Mouse (Mus musculus) midbrain, embryonic 14.5 days (tissue): ENCODE measurements at regions not wholly inside any gene's neighbourhood (a gene's known extent, or its start where the extent isn't known, plus 50 kb on each side); places are given as distances from the start of the nearest gene placed in this dataset.

Source experiments
- ATAC-seq: fragments of 200-750 bp; cut with Nextera tagmentation; 2 replicates; pipeline ENCODE4 v1.8.0; 2017; ENCODE audit warnings: moderate number of reproducible peaks, moderate library complexity; ENCODE audit not compliant: low FRiP score, low TSS enrichment
- DNase-seq: peaks from one replicate; pipeline ENCODE4 v3.0.0-alpha.2; 2015
- H3K27ac ChIP-seq: fragments of 300-500 bp; sonication (generic); replicated peaks from 2 replicates; pipeline ENCODE4 v1.5.1; 2014; ENCODE audit warnings: mild to moderate bottlenecking, low read depth, low read length, moderate library complexity
- H3K27me3 ChIP-seq: fragments of 300-500 bp; sonication (generic); 2 replicates; pipeline ENCODE4 v1.6.1; 2014; ENCODE audit warnings: low read length, control low read depth, mixed read lengths; ENCODE audit not compliant: control insufficient read depth, insufficient read depth
- H3K36me3 ChIP-seq: fragments of 300-500 bp; sonication (generic); 2 replicates; pipeline ENCODE4 v1.6.1; 2014; ENCODE audit warnings: low read length, control low read depth; ENCODE audit not compliant: control insufficient read depth, insufficient read depth
- H3K4me1 ChIP-seq: fragments of 300-500 bp; sonication (generic); 2 replicates; pipeline ENCODE4 v1.6.1; 2014; ENCODE audit warnings: mild to moderate bottlenecking, antibody characterized with exemption, low read length, control low read depth; ENCODE audit not compliant: control insufficient read depth, insufficient read depth
- H3K4me2 ChIP-seq: fragments of 300-500 bp; sonication (generic); 2 replicates; pipeline ENCODE4 v1.6.1; 2014; ENCODE audit warnings: mild to moderate bottlenecking, low read length, moderate library complexity
- H3K4me3 ChIP-seq: fragments of 300-500 bp; sonication (generic); replicated peaks from 2 replicates; pipeline ENCODE4 v1.5.1; 2014; ENCODE audit warnings: low read depth, low read length
- H3K9ac ChIP-seq: fragments of 300-500 bp; sonication (generic); replicated peaks from 2 replicates; pipeline ENCODE4 v1.6.1; 2014; ENCODE audit warnings: mild to moderate bottlenecking, low read length, moderate library complexity
- H3K9me3 ChIP-seq: fragments of 300-500 bp; sonication (generic); 2 replicates; pipeline ENCODE4 v1.6.1; 2016; ENCODE audit warnings: low read length, control low read depth, mixed read lengths; ENCODE audit not compliant: control insufficient read depth
- WGBS: fragments of 180-500 bp; shearing (Covaris S2); extraction: QIAGEN DNeasy Blood & Tissue Kit; methylation state at CpG from one replicate; pipeline ENCODE4 v1.1.7; 2014; 5-methylcytosine and 5-hydroxymethylcytosine counted together

- Histone ChIP-seq H3K36me3 (no peaks in the 10 kb centered on the region), H3K9ac (no peak overlapping the region), H3K4me2 (no peak overlapping the region), H3K27ac (no peak overlapping the region), H3K4me1 (no peaks in the 10 kb centered on the region), H3K9me3 (no peaks in the 10 kb centered on the region), H3K27me3 (no peaks in the 10 kb centered on the region), H3K4me3 (no peak overlapping the region)
- ATAC-seq: no peak
- WGBS: 60% methylated on average over 2 of the region's 2 CpGs
- DNase-seq: no peak
Observed at GRCm38 (mm10) chr9:63843431-63843830, 85.6 kb upstream of the Smad3 start.

DNA sequence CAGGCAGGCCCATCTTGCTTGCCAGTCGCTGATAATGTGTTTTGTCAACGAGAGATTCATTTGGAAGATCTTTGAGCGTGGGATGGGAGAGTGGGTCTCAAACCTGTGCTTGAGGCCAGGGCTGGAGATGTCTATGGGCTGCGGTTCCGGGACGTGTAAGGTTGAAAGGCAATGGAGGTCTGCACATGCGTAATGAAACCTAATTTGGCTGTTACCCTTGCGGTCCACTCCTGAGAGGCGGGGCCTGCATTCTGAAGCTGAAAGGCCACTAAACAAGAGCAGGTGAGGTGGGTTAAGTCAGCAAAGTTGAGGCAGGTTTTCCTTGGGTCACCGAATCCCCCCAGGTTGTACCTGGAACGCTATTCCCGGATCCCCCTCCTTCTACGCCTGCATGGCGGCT is 83.3 kb upstream of the Smad3 start:
- Histone ChIP-seq H3K36me3 (no peaks in the 10 kb centered on the region), H3K27me3 (no peaks in the 10 kb centered on the region), H3K9me3 (no peaks in the 10 kb centered on the region), H3K4me1 (no peaks in the 10 kb centered on the region), H3K4me2 (no peak overlapping the region), H3K4me3 (no peak overlapping the region), H3K27ac (no peak overlapping the region), H3K9ac (no peak overlapping the region)
- 94% methylated on average over 14 of the region's 14 CpGs for WGBS
- ATAC-seq (no peak), DNase-seq (no peak)

GRCm38 (mm10) chr9:63838996-63839772 is 81.4 kb upstream of the Smad3 start:
- no peaks in the 10 kb centered on the region for H3K4me1 ChIP-seq
- 89% methylated on average over 14 of the region's 14 CpGs for WGBS

DNA sequence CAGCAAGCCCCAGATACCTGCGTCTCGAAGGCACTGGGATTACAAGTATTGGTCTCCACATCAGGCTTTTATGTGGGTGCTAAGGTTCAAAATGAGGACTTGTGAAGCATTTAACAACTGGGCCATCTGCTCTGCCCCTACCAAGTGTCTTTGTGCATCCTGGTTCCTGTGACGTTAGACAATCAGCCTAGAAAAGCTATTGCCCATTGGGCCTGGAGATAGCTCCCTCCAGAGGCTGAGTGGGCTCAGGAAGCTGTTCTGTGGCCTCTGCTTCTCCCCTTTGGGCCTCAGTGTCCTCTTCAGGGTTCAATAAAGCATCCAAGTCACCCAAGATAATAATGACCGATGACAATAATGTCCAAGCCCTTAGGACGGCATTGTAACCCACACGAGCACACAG is 79.8 kb upstream of the Smad3 start:
- 74% methylated on average over 6 of the region's 6 CpGs for WGBS
- H3K9ac ChIP-seq: no peak overlapping the region
- no peaks in the 10 kb centered on the region for H3K27me3 ChIP-seq
- H3K4me3 ChIP-seq: no peak overlapping the region
- no peaks in the 10 kb centered on the region for H3K4me1 ChIP-seq
- no peaks in the 10 kb centered on the region for H3K9me3 ChIP-seq
- ATAC-seq (no peak), DNase-seq (no peak)
- H3K36me3 ChIP-seq: no peaks in the 10 kb centered on the region
- no peak overlapping the region for H3K4me2 ChIP-seq
- no peak overlapping the region for H3K27ac ChIP-seq

More at GRCm38 (mm10) chr9:63838996-63839772, 81.4 kb upstream of the Smad3 start:
- no peak for ATAC-seq
- no peak overlapping the region for H3K4me2 ChIP-seq
- no peak for DNase-seq
- no peak overlapping the region for H3K4me3 ChIP-seq
- H3K27ac ChIP-seq: no peak overlapping the region
- H3K9me3 ChIP-seq: no peaks in the 10 kb centered on the region
- H3K9ac ChIP-seq: no peak overlapping the region
- H3K27me3 ChIP-seq: no peaks in the 10 kb centered on the region
- H3K36me3 ChIP-seq: no peaks in the 10 kb centered on the region

GRCm38 (mm10) chr9:63836565-63837284 is 78.9 kb upstream of the Smad3 start:
- no peaks in the 10 kb centered on the region for H3K27me3 ChIP-seq
- no peaks in the 10 kb centered on the region for H3K4me1 ChIP-seq
- DNase-seq (no peak), ATAC-seq (no peak)
- WGBS: 73% methylated on average over 5 of the region's 5 CpGs
- H3K4me3 ChIP-seq: no peak overlapping the region
- no peak overlapping the region for H3K27ac ChIP-seq
- no peaks in the 10 kb centered on the region for H3K36me3 ChIP-seq
- H3K9ac ChIP-seq: no peak overlapping the region
- H3K9me3 ChIP-seq: no peaks in the 10 kb centered on the region
- H3K4me2 ChIP-seq: no peak overlapping the region

DNA sequence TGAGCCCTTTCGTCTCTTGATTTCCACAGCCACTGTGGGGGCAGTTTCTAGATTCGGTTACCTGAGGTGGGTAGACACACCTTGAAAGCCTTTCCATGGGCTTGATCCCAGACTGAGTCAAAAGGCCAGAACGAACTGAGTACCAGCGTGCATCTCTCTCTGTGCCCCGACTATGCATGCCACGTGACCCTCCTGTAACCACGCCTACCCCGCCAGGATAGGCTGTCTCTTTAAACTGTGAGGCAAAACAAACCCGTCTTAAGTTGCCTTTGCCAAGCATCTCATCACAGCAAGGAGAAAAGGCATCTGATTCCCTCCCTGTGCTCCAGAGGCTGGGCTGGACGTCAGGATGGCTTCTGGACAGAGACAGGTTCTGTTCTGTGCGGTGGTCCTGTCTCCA is 78.2 kb upstream of the Smad3 start:
- Histone ChIP-seq H3K27ac (no peak overlapping the region), H3K9ac (no peak overlapping the region), H3K36me3 (no peaks in the 10 kb centered on the region), H3K9me3 (no peaks in the 10 kb centered on the region), H3K27me3 (no peaks in the 10 kb centered on the region), H3K4me2 (no peak overlapping the region), H3K4me3 (no peak overlapping the region), H3K4me1 (no peaks in the 10 kb centered on the region)
- WGBS: 50% methylated on average over 11 of the region's 11 CpGs
- no peak for DNase-seq
- no peak for ATAC-seq

DNA sequence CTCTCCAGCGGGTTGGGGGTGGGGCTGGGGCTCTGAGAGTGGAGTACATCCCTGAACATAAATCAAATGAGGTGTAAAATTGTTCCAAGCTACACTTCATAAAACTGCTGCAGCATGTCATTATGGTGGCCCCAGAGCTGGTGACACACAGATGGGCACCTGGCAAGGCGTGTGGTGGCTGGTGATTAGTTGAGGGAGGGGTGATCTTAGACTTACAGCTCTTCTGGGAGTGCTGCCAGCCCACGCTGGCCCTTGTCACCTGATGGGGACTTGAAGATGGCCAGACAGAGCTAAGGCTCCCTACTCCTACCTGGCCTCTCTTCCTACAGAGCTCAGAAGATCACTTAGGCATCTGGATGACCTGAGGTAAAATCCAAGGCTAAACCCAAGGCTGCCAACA is 76.6 kb upstream of the Smad3 start:
- Histone ChIP-seq H3K4me2 (no peak overlapping the region), H3K9ac (no peak overlapping the region), H3K9me3 (no peaks in the 10 kb centered on the region), H3K36me3 (no peaks in the 10 kb centered on the region), H3K4me1 (no peaks in the 10 kb centered on the region), H3K27me3 (no peaks in the 10 kb centered on the region), H3K27ac (no peak overlapping the region), H3K4me3 (no peak overlapping the region)
- 88% methylated on average over 3 of the region's 3 CpGs for WGBS
- DNase-seq (no peak), ATAC-seq (no peak)

GRCm38 (mm10) chr9:63818163-63818562 is 60.4 kb upstream of the Smad3 start:
- Histone ChIP-seq H3K27me3 (no peaks in the 10 kb centered on the region), H3K4me3 (no peak overlapping the region), H3K4me1 (no peaks in the 10 kb centered on the region), H3K36me3 (no peaks in the 10 kb centered on the region), H3K4me2 (no peak overlapping the region), H3K9ac (no peak overlapping the region), H3K9me3 (no peaks in the 10 kb centered on the region), H3K27ac (no peak overlapping the region)
- ATAC-seq (no peak), DNase-seq (no peak)
- WGBS: 85% methylated on average over 3 of the region's 3 CpGs

DNA sequence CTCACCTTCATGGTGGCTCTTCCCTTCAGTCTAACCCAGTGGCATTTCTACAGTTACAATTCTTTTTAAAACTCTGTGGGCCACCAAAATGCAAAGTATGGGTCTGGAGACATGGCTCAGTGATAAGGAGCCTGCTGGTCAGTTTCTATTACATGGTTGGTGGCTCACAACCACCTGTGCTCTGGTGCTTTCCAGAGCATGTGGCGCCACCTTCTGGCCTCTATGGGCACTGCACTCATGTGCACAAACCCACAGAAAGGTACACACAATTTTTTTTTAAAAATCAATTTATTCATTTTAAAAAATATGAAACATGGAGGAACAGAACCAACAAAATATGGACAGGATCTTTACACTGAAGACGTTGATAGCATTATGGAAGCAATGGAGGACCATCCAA is 58.7 kb upstream of the Smad3 start:
- WGBS: 69% methylated on average over 2 of the region's 2 CpGs
- Histone ChIP-seq H3K9ac (no peak overlapping the region), H3K4me2 (no peak overlapping the region), H3K27me3 (no peaks in the 10 kb centered on the region), H3K36me3 (no peaks in the 10 kb centered on the region), H3K4me1 (0 out of 2 replicates have a peak, but pooled peaks cover 4% of the 10 kb centered on the region), H3K4me3 (no peak overlapping the region), H3K9me3 (no peaks in the 10 kb centered on the region), H3K27ac (no peak overlapping the region)
- ATAC-seq: no peak
- no peak for DNase-seq
